Mouse (Mus musculus): ENCODE results near the gene Fam196b. TPM values are rescaled to one million over a fixed set of nuclear protein-coding genes. Genes with fewer than 3 reads are reported as not detected.

The Fam196b gene
- total RNA-seq (2021) = 1 to 10 TPM; 2.3 to 2.7 TPM

- DNase-seq = peak; percentile 10
- intact Hi-C loops (cut with DNase I) = loop anchor here (10.0 kb wide), 1 partner anchor 500 kb away; no protein-coding TSS in a partner anchor
These were observed at the start of gene Fam196b for GRCm38 (mm10) chr11:34314534-34315379. Gene Fam196b, plus strand, starts transcription at chr11:34314822.

DNA sequence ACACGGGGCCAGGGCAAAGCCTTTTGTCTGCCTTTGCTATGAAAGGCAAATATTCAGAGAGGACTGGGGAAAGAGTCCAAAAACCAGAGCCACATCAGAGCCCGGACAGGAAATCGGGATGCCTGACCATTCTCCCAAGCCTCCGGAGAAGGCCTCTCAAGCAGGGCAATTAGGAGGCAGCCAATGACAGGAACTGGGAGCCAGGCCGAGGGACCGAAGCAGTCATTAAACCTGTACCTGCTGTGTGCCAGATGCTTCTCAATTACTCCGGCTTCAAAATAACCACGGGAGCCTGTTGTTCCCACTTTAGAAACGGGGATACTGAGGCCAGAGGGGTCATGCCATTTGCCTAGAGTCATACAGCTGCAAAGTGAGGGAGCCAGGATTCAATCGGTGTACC lies 42.6 kb upstream of the Fam196b start:
- intact Hi-C loops (cut with DNase I) = no loop called here
- DNase-seq = peak; percentile 18

GRCm38 (mm10) chr11:34275941-34276340 lies 38.7 kb upstream of the Fam196b start:
- DNase-seq = peak; percentile 41
- intact Hi-C loops (cut with DNase I) = no loop called here

DNA sequence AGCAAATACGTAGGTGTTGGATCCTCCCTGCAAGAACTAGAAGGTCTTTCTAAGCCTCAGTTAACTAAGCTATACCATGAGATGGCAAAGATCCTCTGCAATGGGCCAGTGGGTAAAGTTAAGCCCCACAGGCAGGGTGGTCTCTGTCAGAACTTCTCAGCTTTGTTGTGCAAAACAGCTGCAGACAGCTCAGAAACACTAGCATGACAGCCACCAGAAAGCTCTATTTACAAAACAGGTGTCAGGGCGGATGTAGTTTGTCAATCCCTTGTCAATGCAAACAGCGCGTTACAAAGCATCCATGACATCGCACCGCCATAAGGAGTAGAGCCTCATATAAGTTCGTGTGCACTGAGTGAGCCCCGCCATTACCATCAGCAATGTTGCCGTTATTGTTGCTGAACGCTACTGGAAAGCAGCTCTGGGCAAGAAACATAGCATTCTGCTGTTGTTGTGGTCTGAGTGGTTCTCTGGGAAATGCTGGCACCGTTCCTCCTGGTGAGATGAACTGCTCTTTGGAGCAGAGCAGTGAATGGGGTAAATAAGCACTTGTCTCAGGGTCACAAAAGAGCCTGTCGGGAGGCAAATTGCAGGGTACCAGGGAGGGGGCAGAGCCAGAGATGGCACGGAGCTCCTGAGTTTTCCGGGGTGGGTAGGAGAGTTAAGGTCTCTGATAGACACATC lies 38.1 kb upstream of the Fam196b start:
- intact Hi-C loops (cut with DNase I) = no loop called here
- peak; percentile 28 for DNase-seq

DNA sequence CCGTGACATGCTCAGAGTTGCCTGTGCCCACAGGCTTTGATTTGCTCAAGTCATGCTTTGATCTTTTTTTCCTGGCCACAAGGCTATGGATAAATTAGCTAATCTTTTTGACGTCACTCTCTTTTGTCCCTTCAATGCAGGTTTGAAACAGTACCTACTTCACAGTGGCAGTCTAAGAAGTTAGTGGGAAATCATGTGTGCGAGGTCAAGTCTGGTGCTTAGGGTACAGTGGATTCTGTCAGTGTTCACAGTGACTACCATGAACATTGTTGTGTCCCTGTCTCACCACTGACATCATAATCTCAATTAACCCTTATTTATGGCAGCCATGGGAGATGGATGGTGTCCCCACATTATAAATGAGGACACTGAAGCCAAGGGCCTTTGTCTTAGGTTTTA lies 37.6 kb upstream of the Fam196b start:
- intact Hi-C loops (cut with DNase I) = no loop called here
- no peak for DNase-seq

GRCm38 (mm10) chr11:34284124-34284808 lies 30.4 kb upstream of the Fam196b start:
- intact Hi-C loops (cut with DNase I) = no loop called here

DNA sequence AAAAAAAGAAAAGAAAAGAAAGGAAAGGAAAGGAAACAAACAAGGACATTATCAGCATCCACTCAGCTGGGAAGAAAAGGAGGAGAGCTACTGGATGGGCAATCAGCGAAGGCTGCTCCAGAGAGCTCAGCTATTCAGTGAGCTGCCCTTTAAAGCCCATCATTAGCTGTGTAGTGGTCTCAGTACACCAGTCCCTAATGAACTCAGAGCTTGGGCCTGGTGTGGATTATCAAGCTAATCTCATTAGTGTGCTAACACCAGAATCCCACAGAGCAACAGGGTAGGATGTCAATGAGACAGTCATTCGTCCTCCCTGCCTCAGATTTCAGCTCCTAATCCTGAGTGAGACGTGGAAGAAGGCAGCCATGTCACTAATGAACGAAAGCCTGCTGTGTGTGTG lies 24.4 kb upstream of the Fam196b start:
- intact Hi-C loops (cut with DNase I) = no loop called here
- no peak for DNase-seq

More at GRCm38 (mm10) chr11:34284124-34284808, 30.4 kb upstream of the Fam196b start:
- DNase-seq = no peak

- intact Hi-C loops (cut with DNase I) = no loop called here
- DNase-seq = no peak
These were observed 23.9 kb upstream of the Fam196b start for GRCm38 (mm10) chr11:34290708-34291107.

GRCm38 (mm10) chr11:34291304-34291703 lies 23.3 kb upstream of the Fam196b start:
- DNase-seq = no peak
- intact Hi-C loops (cut with DNase I) = no loop called here

GRCm38 (mm10) chr11:34297698-34298378 lies 16.8 kb upstream of the Fam196b start:
- no peak for DNase-seq
- intact Hi-C loops (cut with DNase I) = no loop called here

DNA sequence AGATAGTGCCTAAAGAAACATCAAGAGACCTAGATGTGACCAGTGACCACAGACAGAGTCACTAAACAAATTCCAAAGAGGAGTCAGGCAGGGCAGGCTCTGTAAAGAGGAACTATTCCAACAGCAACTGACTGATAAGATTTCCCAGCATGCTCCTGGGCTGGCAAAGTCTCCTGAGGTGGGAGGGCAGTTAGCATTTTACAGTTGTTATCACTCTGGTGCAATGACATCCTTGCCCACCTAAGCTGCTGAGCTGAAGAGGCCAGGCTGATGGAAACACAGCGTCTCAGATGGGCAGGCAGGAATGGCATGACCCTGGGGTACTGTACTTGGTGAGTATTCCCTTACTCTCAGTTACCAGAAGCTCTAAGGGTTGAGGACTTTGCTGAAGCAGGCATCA lies 15.1 kb upstream of the Fam196b start:
- no peak for DNase-seq

DNA sequence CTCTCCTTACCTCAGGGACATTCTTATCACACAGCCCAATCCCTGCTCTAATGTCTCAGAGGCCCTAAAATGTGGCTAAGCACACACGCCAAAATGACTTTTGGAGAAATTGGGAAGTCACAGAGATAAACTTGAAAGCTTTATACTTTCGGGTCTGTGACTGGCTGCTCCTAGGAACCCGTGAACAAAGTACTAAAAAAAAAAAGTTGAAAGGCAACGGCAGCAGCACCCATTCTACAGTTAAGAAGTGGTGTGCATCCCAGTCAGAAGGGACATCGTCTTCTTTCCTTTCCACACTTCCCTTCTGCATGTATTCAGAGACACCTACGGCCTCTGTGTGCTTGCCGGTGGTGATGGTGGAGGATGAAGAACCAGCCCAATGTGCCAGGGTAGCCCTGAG lies 14.6 kb upstream of the Fam196b start:
- intact Hi-C loops (cut with DNase I) = no loop called here
- no peak for DNase-seq

More for the DNA sequence above, 15.1 kb upstream of the Fam196b start:
- intact Hi-C loops (cut with DNase I) = no loop called here

GRCm38 (mm10) chr11:34306231-34306630 lies 8.4 kb upstream of the Fam196b start:
- intact Hi-C loops (cut with DNase I) = no loop called here
- DNase-seq = no peak

GRCm38 (mm10) chr11:34308731-34309130 lies 5.9 kb upstream of the Fam196b start:
- intact Hi-C loops (cut with DNase I) = no loop called here

DNA sequence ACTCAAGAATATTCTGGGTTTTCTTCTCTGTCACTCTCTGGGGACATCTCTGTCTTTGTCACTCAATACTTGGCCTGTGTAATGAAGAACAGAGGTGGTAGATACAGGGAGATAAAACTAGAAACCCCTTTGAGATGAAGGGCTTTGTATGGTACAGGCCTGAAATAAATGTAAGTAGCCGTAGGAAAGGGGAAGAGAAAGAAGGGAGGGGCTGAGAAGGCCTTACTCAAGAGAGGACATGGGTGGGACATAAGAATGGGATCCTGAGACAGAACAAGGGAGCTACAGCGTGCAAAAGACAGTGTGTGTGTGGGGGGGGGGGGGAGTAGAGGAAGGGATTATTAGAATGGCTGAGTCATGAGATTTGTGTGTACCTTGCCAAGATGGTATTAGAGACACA lies 5.3 kb upstream of the Fam196b start:
- no peak for DNase-seq
- intact Hi-C loops (cut with DNase I) = no loop called here

More at GRCm38 (mm10) chr11:34308731-34309130, 5.9 kb upstream of the Fam196b start:
- DNase-seq = no peak

DNA sequence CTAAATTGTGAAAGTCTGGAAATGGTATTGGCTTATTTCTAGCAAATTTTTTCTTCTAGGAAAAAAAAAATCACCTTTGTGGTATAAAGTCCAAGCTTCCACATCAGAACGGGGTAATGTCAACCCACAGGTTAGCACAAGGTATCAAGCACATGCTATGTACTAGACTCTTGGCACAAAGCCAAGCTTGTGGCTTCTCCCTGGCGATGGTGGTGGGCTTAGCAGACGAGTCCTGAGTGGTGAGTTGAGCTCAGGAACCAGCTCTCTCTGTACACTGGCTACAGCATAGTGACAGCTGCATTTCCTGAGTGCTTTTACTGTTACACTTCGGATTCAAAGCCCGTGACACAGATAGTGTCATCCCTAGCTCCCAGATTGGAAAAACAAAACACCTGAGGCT lies 2.9 kb upstream of the Fam196b start:
- intact Hi-C loops (cut with DNase I) = loop anchor here (10.0 kb wide), 1 partner anchor 503 kb away; no protein-coding TSS in a partner anchor
- no peak for DNase-seq

- no peak for DNase-seq
These were observed 2.4 kb upstream of the Fam196b start for GRCm38 (mm10) chr11:34312208-34312607.

GRCm38 (mm10) chr11:34315383-34315782 lies 761 bp downstream of the Fam196b start:
- intact Hi-C loops (cut with DNase I) = loop anchor here (10.0 kb wide), 1 partner anchor 499 kb away; no protein-coding TSS in a partner anchor

More at GRCm38 (mm10) chr11:34312208-34312607, 2.4 kb upstream of the Fam196b start:
- intact Hi-C loops (cut with DNase I) = loop anchor here (10.0 kb wide), 1 partner anchor 503 kb away; no protein-coding TSS in a partner anchor

DNA sequence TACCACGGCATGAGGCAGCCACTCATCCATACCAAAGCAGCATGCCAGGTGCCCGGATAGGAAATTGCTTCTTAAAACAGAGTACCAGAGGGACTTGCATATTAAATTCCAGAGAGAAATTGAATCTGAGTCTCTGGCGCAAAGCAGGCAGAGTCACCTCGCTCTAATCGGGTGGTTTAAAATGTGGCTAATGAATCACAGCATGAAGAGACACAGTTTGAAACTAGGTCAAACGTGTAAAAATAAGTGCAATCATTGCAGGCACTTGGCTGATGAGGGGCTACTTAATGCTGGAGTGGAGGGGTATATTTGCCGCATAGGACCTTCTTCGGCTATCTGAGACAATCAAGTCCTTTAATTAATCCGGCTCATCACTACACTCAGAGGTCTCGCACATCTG lies 1.6 kb downstream of the Fam196b start:
- intact Hi-C loops (cut with DNase I) = loop anchor here (10.0 kb wide), 1 partner anchor 499 kb away; no protein-coding TSS in a partner anchor
- DNase-seq = no peak

More at GRCm38 (mm10) chr11:34315383-34315782, 761 bp downstream of the Fam196b start:
- no peak for DNase-seq

GRCm38 (mm10) chr11:34317001-34317400 lies 2.4 kb downstream of the Fam196b start:
- no peak for DNase-seq
- intact Hi-C loops (cut with DNase I) = loop anchor here (10.0 kb wide), 1 partner anchor 498 kb away; no protein-coding TSS in a partner anchor

Data from left cerebral cortex, postnatal 4 days (tissue).